Mouse (Mus musculus): ENCODE measurements around the gene 4930524B15Rik. TPM values are rescaled to one million over a fixed set of nuclear protein-coding genes. Genes with fewer than 3 reads are reported as not detected.

4930524B15Rik gene
- polyA plus RNA-seq (2015; fragmentation: Nextera tagmentation; extraction: Ambion mirVana), result 0.22 and 0.23 TPM in 2 replicates

- Histone ChIP-seq H3K27me3 (no peaks in the 10 kb centered on the region), H3K9ac (peak within 1 kb of the TSS; percentile 66), H3K4me3 (peak within 1 kb of the TSS; percentile 26), H3K36me3 (no peaks in the 10 kb centered on the region), H3K9me3 (no peaks in the 10 kb centered on the region), H3K4me1 (replicated peaks) (peaks cover 7% of the 10 kb centered on the region; the same call in 1 of the 2 replicates), H3K4me2 (peak within 1 kb of the TSS; percentile 56), H3K27ac (replicated peaks) (no peak within 1 kb of the TSS)
- WGBS, result 52% methylated on average over 49 of the region's 49 CpGs
- ATAC-seq (ENCODE audit: low read depth), result peak; percentile 61; the same call in 1 of the 2 replicates
Measured at GRCm38 (mm10) chr11:31965256-31966134, at the start of gene 4930524B15Rik. Gene 4930524B15Rik, plus strand, starts transcription at chr11:31965592.

DNA sequence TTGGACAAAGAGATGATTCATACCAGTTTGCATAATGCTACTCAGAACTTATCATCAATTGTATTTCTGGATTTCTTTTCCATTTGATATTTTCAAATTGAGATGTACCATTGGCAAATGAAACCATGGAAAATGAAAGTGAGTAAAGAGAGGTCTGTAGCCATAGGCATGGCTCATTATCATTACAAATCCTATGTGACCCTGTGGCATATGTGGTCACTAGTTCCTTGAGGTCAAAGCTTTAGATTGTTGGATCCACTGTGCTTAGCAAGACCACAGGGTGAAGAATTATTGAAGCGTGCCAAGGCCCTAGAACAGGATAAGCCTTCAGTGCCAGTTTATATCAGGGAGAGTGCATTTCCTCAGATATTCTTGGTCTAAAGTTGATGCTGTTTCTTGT is 47.6 kb upstream of the 4930524B15Rik start:
- ATAC-seq (ENCODE audit: low read depth), result no peak
- Histone ChIP-seq H3K4me3 (no peak overlapping the region), H3K4me2 (no peak overlapping the region), H3K27ac (replicated peaks) (no peak overlapping the region), H3K9ac (no peak overlapping the region), H3K4me1 (replicated peaks) (no peaks in the 10 kb centered on the region), H3K36me3 (peaks cover 15% of the 10 kb centered on the region), H3K9me3 (no peaks in the 10 kb centered on the region), H3K27me3 (no peaks in the 10 kb centered on the region)
- WGBS, result 95% methylated on average over 1 of the region's 1 CpGs

- H3K4me2 ChIP-seq, result no peak overlapping the region
- WGBS, result 96% methylated on average over 10 of the region's 10 CpGs
- H3K9me3 ChIP-seq, result no peaks in the 10 kb centered on the region
- H3K36me3 ChIP-seq, result peaks cover 72% of the 10 kb centered on the region
- H3K4me3 ChIP-seq, result no peak overlapping the region
- ATAC-seq (ENCODE audit: low read depth), result no peak
- H3K9ac ChIP-seq, result no peak overlapping the region
- no peak overlapping the region for H3K27ac ChIP-seq (replicated peaks)
- H3K27me3 ChIP-seq, result no peaks in the 10 kb centered on the region
- no peaks in the 10 kb centered on the region for H3K4me1 ChIP-seq (replicated peaks)
Measured at GRCm38 (mm10) chr11:31930051-31930450, 35.3 kb upstream of the 4930524B15Rik start.

DNA sequence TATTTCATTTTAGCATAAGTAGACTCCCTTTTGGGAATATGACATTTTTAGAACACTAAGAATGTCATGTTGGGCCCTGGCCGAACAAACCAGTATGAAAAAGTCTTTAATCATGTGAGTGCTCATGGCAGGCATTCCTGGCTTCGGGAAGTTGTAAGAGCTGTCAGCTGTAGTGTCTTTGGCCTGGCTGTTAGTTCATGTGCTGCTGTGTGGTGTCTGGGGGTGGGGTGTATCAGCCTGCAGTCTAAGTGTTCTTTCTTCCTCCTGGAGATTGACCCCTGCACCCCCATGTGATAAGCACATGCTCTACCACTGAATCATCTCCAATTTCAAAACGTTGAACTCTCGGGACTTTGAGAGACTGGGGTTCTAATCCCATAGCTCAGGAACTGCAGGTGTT is 29.7 kb upstream of the 4930524B15Rik start:
- no peak for ATAC-seq (ENCODE audit: low read depth)
- peaks cover 33% of the 10 kb centered on the region for H3K36me3 ChIP-seq
- 64% methylated on average over 4 of the region's 4 CpGs for WGBS
- H3K9me3 ChIP-seq, result no peaks in the 10 kb centered on the region
- H3K27ac ChIP-seq (replicated peaks), result no peak overlapping the region
- no peak overlapping the region for H3K4me2 ChIP-seq
- H3K4me3 ChIP-seq, result no peak overlapping the region
- peaks cover 4% of the 10 kb centered on the region for H3K4me1 ChIP-seq (replicated peaks)
- H3K27me3 ChIP-seq, result no peaks in the 10 kb centered on the region
- H3K9ac ChIP-seq, result no peak overlapping the region

GRCm38 (mm10) chr11:31936910-31937525 is 28.4 kb upstream of the 4930524B15Rik start:
- Histone ChIP-seq H3K4me2 (no peak overlapping the region), H3K27ac (replicated peaks) (no peak overlapping the region), H3K4me3 (no peak overlapping the region), H3K27me3 (no peaks in the 10 kb centered on the region), H3K36me3 (peaks cover 19% of the 10 kb centered on the region), H3K4me1 (replicated peaks) (peaks cover 17% of the 10 kb centered on the region), H3K9ac (no peak overlapping the region), H3K9me3 (no peaks in the 10 kb centered on the region)
- ATAC-seq (ENCODE audit: low read depth), result no peak
- WGBS, result 90% methylated on average over 10 of the region's 10 CpGs

DNA sequence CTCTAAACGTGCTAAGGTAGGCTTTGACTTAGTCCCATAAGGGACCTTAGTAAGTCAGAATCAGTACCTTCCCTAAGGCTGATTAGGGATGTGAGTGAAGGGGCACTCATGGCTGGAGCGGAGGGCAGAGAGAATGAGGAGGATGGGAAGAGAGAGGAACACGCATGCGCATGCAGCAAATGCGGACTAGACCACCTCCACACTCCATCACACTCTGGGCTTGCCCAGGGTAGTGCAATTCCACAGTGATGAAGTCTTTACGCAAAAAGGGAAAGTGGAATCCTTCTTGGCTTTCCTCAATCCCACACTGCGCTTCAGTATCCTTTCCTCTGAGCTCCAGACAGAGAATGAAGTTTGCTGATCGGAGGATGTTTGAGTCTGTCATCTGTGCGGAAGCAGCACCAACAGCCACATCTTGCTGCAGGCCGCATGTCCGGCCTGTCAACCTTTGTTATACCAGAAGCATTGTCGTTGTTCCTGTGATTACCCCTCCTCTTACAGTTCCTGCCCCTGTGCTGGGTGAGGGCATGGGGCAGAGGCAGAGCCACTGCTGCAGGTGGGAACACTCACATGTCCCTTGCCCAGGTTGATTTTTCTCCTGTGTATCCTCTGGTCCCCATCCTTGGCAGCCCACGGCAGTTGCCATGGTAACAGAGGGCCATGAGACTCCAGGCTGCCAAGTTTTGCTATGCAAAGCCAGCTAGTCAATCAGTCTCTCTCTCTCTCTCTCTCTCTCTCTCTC is 24.3 kb upstream of the 4930524B15Rik start:
- Histone ChIP-seq H3K4me1 (replicated peaks) (peaks cover 22% of the 10 kb centered on the region), H3K9ac (no peak overlapping the region; the same call in 1 of the 2 replicates), H3K27me3 (no peaks in the 10 kb centered on the region), H3K4me2 (no peak overlapping the region), H3K4me3 (no peak overlapping the region), H3K27ac (replicated peaks) (peak overlapping the region; percentile 76), H3K9me3 (no peaks in the 10 kb centered on the region), H3K36me3 (peaks cover 5% of the 10 kb centered on the region; the same call in 1 of the 2 replicates)
- ATAC-seq (ENCODE audit: low read depth), result peak; percentile 86
- WGBS, result 70% methylated on average over 13 of the region's 13 CpGs

DNA sequence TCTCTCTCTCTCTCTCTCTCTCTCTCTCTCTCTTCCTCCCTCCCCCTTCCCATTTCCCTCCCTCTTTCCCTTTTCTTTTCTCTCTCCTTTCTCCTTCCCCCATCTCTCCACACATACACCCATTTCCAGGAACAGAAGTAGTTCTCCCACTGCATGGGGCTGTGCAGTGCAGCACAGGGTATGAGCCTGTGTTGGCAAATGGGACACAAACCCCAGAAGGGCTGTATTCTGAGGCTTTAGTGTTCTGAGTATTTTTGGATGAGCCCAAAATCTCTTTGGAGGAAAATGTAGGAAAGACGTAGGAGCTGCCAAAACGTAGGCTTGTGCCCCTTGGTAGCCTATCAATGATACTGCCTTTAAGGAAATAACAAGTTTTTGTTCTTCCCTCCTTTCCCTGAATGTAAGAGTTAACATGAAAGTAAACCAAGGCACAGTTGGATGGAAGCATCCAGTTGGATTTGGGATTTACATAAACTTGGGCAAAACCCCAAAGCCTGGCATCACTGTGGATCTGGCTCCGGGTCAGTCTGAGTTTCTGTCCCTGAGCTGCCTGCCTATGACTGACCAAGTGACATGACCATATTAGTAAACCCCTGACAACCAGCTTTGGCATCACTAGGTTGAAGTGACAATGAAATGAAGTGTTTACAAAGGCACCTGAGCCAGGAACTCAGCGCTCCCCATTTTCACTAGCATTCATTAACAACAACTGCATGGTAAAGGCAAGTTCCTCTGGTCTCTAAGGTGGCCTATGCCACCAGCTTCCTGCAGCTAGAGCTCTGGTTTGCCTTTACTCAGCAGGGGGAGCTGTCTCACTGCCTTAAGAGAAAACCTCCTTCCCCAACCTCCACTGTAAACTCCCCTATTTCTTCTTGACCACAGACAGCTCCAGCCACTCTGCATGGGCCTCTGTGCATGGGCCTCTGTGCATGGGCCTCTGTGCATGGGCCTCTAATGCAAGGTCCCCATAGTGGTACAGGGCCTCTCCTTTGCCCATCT is 23.5 kb upstream of the 4930524B15Rik start:
- 82% methylated on average over 4 of the region's 4 CpGs for WGBS
- Histone ChIP-seq H3K36me3 (no peaks in the 10 kb centered on the region), H3K4me2 (no peak overlapping the region), H3K27me3 (no peaks in the 10 kb centered on the region), H3K9me3 (no peaks in the 10 kb centered on the region), H3K27ac (replicated peaks) (peak overlapping the region; percentile 76), H3K9ac (no peak overlapping the region), H3K4me3 (no peak overlapping the region), H3K4me1 (replicated peaks) (peaks cover 22% of the 10 kb centered on the region)
- ATAC-seq (ENCODE audit: low read depth), result peak; percentile 55

GRCm38 (mm10) chr11:31945471-31945870 is 19.9 kb upstream of the 4930524B15Rik start:
- Histone ChIP-seq H3K9ac (no peak overlapping the region), H3K4me2 (no peak overlapping the region), H3K27ac (replicated peaks) (no peak overlapping the region), H3K9me3 (no peaks in the 10 kb centered on the region), H3K4me3 (no peak overlapping the region), H3K4me1 (replicated peaks) (peaks cover 32% of the 10 kb centered on the region), H3K27me3 (no peaks in the 10 kb centered on the region), H3K36me3 (no peaks in the 10 kb centered on the region)
- WGBS, result 91% methylated on average over 3 of the region's 3 CpGs
- no peak for ATAC-seq (ENCODE audit: low read depth)

- H3K27ac ChIP-seq (replicated peaks), result no peak overlapping the region
- peaks cover 11% of the 10 kb centered on the region for H3K4me1 ChIP-seq (replicated peaks)
- 18% methylated on average over 15 of the region's 15 CpGs for WGBS
- no peaks in the 10 kb centered on the region for H3K36me3 ChIP-seq
- H3K27me3 ChIP-seq, result no peaks in the 10 kb centered on the region
- H3K9ac ChIP-seq, result peak overlapping the region; percentile 62
- H3K9me3 ChIP-seq, result no peaks in the 10 kb centered on the region
- peak; percentile 72 for ATAC-seq (ENCODE audit: low read depth)
- H3K4me3 ChIP-seq, result peak overlapping the region; percentile 42
- peak overlapping the region; percentile 58 for H3K4me2 ChIP-seq
Measured at GRCm38 (mm10) chr11:31948462-31949330, 16.7 kb upstream of the 4930524B15Rik start.

- H3K4me3 ChIP-seq, result peak overlapping the region; percentile 42
- 3% methylated on average over 17 of the region's 17 CpGs for WGBS
- H3K9ac ChIP-seq, result peak overlapping the region; percentile 62
- H3K4me2 ChIP-seq, result peak overlapping the region; percentile 58
- ATAC-seq (ENCODE audit: low read depth), result peak; percentile 91
- no peak overlapping the region for H3K27ac ChIP-seq (replicated peaks)
- H3K27me3 ChIP-seq, result no peaks in the 10 kb centered on the region
- no peaks in the 10 kb centered on the region for H3K36me3 ChIP-seq
- H3K4me1 ChIP-seq (replicated peaks), result peaks cover 11% of the 10 kb centered on the region
- H3K9me3 ChIP-seq, result no peaks in the 10 kb centered on the region
Measured at GRCm38 (mm10) chr11:31949331-31949785, 16.0 kb upstream of the 4930524B15Rik start.
